Mouse (Mus musculus) midbrain, embryonic 11.5 days (tissue): ENCODE measurements around the gene Plcd3. TPM values are rescaled to one million over a fixed set of nuclear protein-coding genes. Genes with fewer than 3 reads are reported as not detected.

Source experiments
- ATAC-seq: fragments of 200-750 bp; cut with Nextera tagmentation; 2 replicates; pipeline ENCODE4 v1.8.0; 2017; ENCODE audit warnings: moderate TSS enrichment, moderate library complexity; ENCODE audit not compliant: low FRiP score
- DNase-seq: peaks from one replicate; pipeline ENCODE4 v3.0.0; 2015; ENCODE audit warnings: low spot score; ENCODE audit errors: missing footprints
- H3K27ac ChIP-seq: fragments of 300-500 bp; sonication (generic); 2 replicates; pipeline ENCODE4 v1.5.1; 2014; ENCODE audit warnings: low read depth, low read length
- H3K27me3 ChIP-seq: fragments of 300-500 bp; sonication (generic); 2 replicates; pipeline ENCODE4 v1.6.1; 2014; ENCODE audit warnings: mild to moderate bottlenecking, low read length, moderate library complexity, mixed read lengths; ENCODE audit not compliant: control insufficient read depth, insufficient read depth
- H3K36me3 ChIP-seq: fragments of 300-500 bp; sonication (generic); 2 replicates; pipeline ENCODE4 v1.6.1; 2014; ENCODE audit warnings: mild to moderate bottlenecking, low read length, moderate library complexity, mixed read lengths; ENCODE audit not compliant: control insufficient read depth, insufficient read depth
- H3K4me1 ChIP-seq: fragments of 300-500 bp; sonication (generic); 2 replicates; pipeline ENCODE4 v1.6.1; 2014; ENCODE audit warnings: low read length; ENCODE audit not compliant: control insufficient read depth, insufficient read depth
- H3K4me2 ChIP-seq: fragments of 300-500 bp; sonication (generic); 2 replicates; pipeline ENCODE4 v1.6.1; 2014; ENCODE audit warnings: mild to moderate bottlenecking, moderate library complexity
- H3K4me3 ChIP-seq: fragments of 300-500 bp; sonication (generic); 2 replicates; pipeline ENCODE4 v1.5.1; 2014; ENCODE audit warnings: low read depth, low read length
- H3K9ac ChIP-seq: fragments of 300-500 bp; sonication (generic); 2 replicates; pipeline ENCODE4 v1.6.1; 2014; ENCODE audit warnings: low read length
- H3K9me3 ChIP-seq: fragments of 300-500 bp; sonication (generic); 2 replicates; pipeline ENCODE4 v1.6.1; 2016; ENCODE audit warnings: low read length; ENCODE audit not compliant: control insufficient read depth
- WGBS: fragments of 180-500 bp; shearing (Covaris S2); extraction: QIAGEN DNeasy Blood & Tissue Kit; methylation state at CpG from one replicate; pipeline ENCODE4 v1.1.7; 2014; 5-methylcytosine and 5-hydroxymethylcytosine counted together
- polyA plus RNA-seq: library from polyadenylated mRNA; unstranded; fragments of >200 nt; fragmentation: Nextera tagmentation; extraction: Ambion mirVana; gene quantifications from 2 replicates; pipeline ENCODE4 v1.2.1, GENCODE M21; 2014

Gene Plcd3
- polyA plus RNA-seq, 1 experiment from 2014 or later: 0.63 TPM

- DNase-seq (peak; percentile 100), ATAC-seq (peak; percentile 88)
- peak overlapping the region; percentile 68 for H3K4me2 ChIP-seq
- peaks cover 13% of the 10 kb centered on the region for H3K4me1 ChIP-seq
- H3K9ac ChIP-seq: peak overlapping the region; percentile 14; the same call in 1 of the 2 replicates
- no peaks in the 10 kb centered on the region for H3K36me3 ChIP-seq
- peak overlapping the region; percentile 47 for H3K4me3 ChIP-seq
- WGBS: 2% methylated on average over 35 of the region's 35 CpGs
- H3K27ac ChIP-seq: no peak overlapping the region
- peaks cover 32% of the 10 kb centered on the region for H3K27me3 ChIP-seq
- no peaks in the 10 kb centered on the region for H3K9me3 ChIP-seq
These were observed 1.4 kb upstream of the Plcd3 start for GRCm38 (mm10) chr11:103102725-103103349.

DNA sequence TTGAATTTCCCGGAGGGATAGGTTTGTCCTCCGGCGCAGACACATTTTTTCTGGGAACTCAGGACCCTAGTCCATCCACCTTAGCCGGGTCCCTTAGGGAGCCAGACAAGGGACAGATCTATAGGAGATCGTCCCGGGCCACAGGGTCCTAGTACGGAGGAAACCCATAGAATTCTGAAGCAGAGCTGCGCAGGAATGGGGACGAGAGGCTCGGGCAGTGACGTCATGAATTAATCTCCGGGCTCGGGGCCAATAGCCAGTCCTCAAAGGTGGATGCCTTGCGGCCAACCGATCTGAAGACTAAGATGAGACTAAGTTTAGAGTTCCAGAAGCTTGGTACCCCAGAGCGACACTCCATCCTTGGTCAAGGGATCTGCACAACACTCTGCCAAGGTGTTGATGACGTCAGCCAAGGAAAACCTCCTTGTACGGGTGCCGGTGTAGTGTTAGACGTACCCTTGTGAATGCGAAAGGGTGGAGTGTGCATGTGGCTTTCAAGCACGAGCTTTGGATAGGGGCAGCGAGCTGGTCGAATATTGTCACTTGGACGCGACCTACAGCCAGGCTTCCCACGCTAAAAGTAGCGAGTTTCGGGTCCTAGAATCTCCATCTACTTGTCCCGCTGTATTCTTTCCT is 526 bp upstream of the Plcd3 start:
- H3K36me3 ChIP-seq: no peaks in the 10 kb centered on the region
- WGBS: 2% methylated on average over 30 of the region's 30 CpGs
- H3K4me1 ChIP-seq: peaks cover 20% of the 10 kb centered on the region
- peak overlapping the region; percentile 47 for H3K4me3 ChIP-seq
- H3K27me3 ChIP-seq: peaks cover 32% of the 10 kb centered on the region
- no peak overlapping the region for H3K27ac ChIP-seq
- ATAC-seq (peak; percentile 19), DNase-seq (peak; percentile 95)
- H3K9me3 ChIP-seq: no peaks in the 10 kb centered on the region
- H3K4me2 ChIP-seq: peak overlapping the region; percentile 68
- H3K9ac ChIP-seq: peak overlapping the region; percentile 59

- Histone ChIP-seq H3K27me3 (peaks cover 32% of the 10 kb centered on the region), H3K4me1 (peaks cover 20% of the 10 kb centered on the region), H3K36me3 (no peaks in the 10 kb centered on the region), H3K4me3 (no peak overlapping the region), H3K9me3 (no peaks in the 10 kb centered on the region), H3K9ac (no peak overlapping the region), H3K4me2 (no peak overlapping the region), H3K27ac (no peak overlapping the region)
- ATAC-seq (no peak), DNase-seq (no peak)
- 72% methylated on average over 8 of the region's 8 CpGs for WGBS
These were observed 1.1 kb downstream of the Plcd3 start for GRCm38 (mm10) chr11:103100361-103100760.

- ATAC-seq (no peak), DNase-seq (no peak)
- H3K27me3 ChIP-seq: peaks cover 32% of the 10 kb centered on the region
- H3K4me3 ChIP-seq: no peak overlapping the region
- no peaks in the 10 kb centered on the region for H3K9me3 ChIP-seq
- H3K4me1 ChIP-seq: peaks cover 20% of the 10 kb centered on the region
- no peak overlapping the region for H3K4me2 ChIP-seq
- H3K36me3 ChIP-seq: no peaks in the 10 kb centered on the region
- no peak overlapping the region for H3K27ac ChIP-seq
- no peak overlapping the region for H3K9ac ChIP-seq
- WGBS: 51% methylated on average over 12 of the region's 12 CpGs
These were observed 2.0 kb downstream of the Plcd3 start for GRCm38 (mm10) chr11:103099352-103099940.

DNA sequence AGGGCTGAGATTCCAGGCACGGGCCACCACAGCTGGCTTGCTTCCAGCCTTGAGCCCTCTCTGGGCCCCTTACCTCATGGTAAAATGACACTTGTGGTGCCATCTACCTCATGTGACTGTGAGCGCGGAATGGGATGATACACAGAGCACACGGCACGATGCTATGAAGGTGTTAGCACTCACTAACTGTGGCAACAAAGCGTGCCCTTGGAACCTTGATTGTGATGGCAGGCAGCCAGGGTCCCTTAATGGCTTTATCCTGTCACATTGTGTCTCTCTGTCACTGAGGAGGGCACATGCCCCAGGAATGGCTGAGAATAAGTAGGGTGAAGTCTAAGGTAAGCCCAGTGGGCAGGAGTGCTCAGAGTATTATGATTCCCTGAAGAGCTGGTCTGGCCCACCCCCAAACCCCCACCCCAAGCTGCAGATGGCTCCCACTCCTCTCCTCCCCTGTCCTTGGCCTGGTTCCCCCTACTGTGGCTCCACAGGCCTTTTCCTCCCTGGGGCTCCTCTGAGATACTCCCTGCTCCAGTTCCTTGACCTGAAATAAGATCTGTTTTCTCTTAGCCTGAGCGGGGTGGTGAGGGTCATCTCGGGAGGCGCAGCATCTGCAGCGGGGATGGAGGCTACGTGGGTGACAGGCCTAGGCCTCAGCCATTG is 2.8 kb downstream of the Plcd3 start:
- no peak overlapping the region for H3K4me2 ChIP-seq
- peaks cover 20% of the 10 kb centered on the region for H3K4me1 ChIP-seq
- H3K4me3 ChIP-seq: no peak overlapping the region
- no peak for DNase-seq
- H3K36me3 ChIP-seq: no peaks in the 10 kb centered on the region
- H3K9me3 ChIP-seq: no peaks in the 10 kb centered on the region
- WGBS: 70% methylated on average over 11 of the region's 11 CpGs
- H3K27me3 ChIP-seq: peaks cover 32% of the 10 kb centered on the region
- H3K9ac ChIP-seq: peak overlapping the region; percentile 9; the same call in 1 of the 2 replicates
- H3K27ac ChIP-seq: no peak overlapping the region
- no peak for ATAC-seq

GRCm38 (mm10) chr11:103096979-103097894 is 4.2 kb downstream of the Plcd3 start:
- H3K27me3 ChIP-seq: peaks cover 31% of the 10 kb centered on the region
- no peaks in the 10 kb centered on the region for H3K9me3 ChIP-seq
- no peak overlapping the region for H3K27ac ChIP-seq
- H3K9ac ChIP-seq: 0 out of 2 replicates have a peak overlapping the region, but pooled peaks have one; percentile 9
- no peaks in the 10 kb centered on the region for H3K36me3 ChIP-seq
- H3K4me2 ChIP-seq: peak overlapping the region; percentile 25; the same call in 1 of the 2 replicates
- peaks cover 16% of the 10 kb centered on the region for H3K4me1 ChIP-seq
- peak; percentile 91 for DNase-seq
- no peak overlapping the region for H3K4me3 ChIP-seq
- 19% methylated on average over 22 of the region's 22 CpGs for WGBS
- ATAC-seq: no peak

DNA sequence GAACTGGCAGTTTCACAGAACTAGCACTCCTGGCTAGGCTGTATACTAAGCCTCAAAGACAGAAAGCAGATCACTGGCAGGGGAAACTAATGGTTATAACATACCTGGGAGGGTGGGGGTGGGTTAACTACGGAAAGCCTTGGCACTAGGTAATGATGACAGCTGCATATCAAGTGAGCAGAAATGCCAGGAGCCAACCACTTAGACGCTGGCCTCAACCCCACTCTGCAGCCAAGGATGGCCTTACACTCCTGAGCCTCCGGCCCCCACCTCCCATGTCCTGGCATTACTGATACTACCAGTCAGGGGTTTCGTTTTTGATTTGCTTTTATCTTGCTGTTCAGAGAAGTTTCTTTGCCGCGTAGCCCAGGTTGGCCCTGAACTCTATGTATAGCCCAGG is 5.7 kb downstream of the Plcd3 start:
- H3K4me1 ChIP-seq: peaks cover 7% of the 10 kb centered on the region
- no peak overlapping the region for H3K27ac ChIP-seq
- no peaks in the 10 kb centered on the region for H3K9me3 ChIP-seq
- peaks cover 17% of the 10 kb centered on the region for H3K27me3 ChIP-seq
- no peak overlapping the region for H3K4me3 ChIP-seq
- no peaks in the 10 kb centered on the region for H3K36me3 ChIP-seq
- ATAC-seq: no peak
- H3K9ac ChIP-seq: no peak overlapping the region
- 90% methylated on average over 6 of the region's 6 CpGs for WGBS
- H3K4me2 ChIP-seq: no peak overlapping the region
- DNase-seq: no peak

DNA sequence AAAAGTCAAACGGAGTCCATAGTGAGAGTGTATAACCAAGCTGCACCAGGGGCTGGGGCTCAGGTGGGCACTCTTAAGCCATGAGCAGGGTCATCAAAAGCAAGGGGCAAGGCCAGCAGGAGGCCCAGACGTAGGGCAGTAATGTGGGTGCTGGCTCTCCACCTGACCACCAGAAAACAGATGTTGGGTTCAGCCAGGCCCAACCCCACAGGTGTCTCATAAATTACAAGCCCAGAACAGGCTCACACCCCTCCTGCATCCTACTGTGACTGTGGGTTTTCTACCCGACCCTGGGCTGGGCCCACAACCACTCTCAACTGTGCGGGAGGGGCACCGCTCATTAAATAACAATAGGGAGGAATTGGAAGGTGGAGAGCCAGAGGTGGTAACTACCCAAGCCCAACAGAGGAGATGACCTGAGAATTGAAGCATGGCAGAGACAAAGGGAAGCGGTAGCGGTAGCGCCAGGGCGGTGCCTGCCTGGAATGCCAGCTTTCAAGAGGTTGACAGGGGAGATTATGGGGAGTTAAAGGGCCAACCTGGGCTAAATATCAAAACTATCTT is 6.3 kb downstream of the Plcd3 start:
- H3K4me2 ChIP-seq: no peak overlapping the region
- H3K9ac ChIP-seq: no peak overlapping the region
- 53% methylated on average over 9 of the region's 9 CpGs for WGBS
- H3K4me1 ChIP-seq: peaks cover 7% of the 10 kb centered on the region
- H3K9me3 ChIP-seq: no peaks in the 10 kb centered on the region
- H3K4me3 ChIP-seq: no peak overlapping the region
- no peaks in the 10 kb centered on the region for H3K36me3 ChIP-seq
- no peak for DNase-seq
- no peak overlapping the region for H3K27ac ChIP-seq
- peaks cover 11% of the 10 kb centered on the region for H3K27me3 ChIP-seq
- ATAC-seq: no peak
